Mouse (Mus musculus): ENCODE measurements at regions not wholly inside any gene's neighbourhood (a gene's known extent, or its start where the extent isn't known, plus 50 kb on each side); places are given as distances from the start of the nearest gene placed in this dataset.

DNA sequence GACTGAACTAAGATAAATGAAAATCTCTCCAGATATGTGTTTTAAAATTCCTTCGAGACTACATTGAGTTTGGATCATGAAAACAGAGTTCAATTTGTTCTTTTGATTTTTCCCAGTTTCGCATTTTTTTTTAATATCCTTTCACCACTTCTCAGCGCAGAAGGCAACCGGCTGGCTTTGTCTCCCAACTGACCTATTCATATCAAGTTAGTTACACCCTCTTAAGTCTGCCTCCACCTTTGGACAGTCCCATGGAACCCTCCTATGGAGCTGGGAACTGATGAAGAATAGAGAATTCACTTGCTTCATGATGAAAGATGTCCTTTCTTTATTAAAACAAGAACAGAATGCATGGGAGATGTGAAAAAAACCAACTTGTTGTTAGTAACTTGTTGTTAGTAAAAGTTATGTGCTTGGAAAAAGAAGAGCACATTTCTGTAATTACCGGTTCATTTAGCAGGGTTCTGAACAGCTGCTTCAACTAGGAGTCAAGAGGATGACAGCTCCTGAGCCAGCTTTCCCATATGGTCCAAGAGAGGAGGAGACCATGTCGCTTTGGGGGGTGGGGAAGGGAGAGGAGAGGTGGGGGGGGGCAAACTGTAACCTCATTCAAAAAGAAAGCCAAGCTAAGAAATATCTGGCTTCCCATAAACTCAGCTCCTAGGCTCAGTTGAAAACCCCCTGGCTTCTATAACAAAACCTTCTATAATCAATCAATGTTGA is 495.6 kb upstream of the Gm9747 start:
- no peaks in the 10 kb centered on the region for H3K4me1 ChIP-seq (ENCODE audit: control insufficient read depth in 1 of 2, insufficient read depth in 2 of 2)
- in situ Hi-C loops (cut with MboI; ENCODE audit: low pct_ligation_motif_present, low pct_unique_long_range_greater_than_20kb, low sequenced_read_pairs), result no loop called here

DNA sequence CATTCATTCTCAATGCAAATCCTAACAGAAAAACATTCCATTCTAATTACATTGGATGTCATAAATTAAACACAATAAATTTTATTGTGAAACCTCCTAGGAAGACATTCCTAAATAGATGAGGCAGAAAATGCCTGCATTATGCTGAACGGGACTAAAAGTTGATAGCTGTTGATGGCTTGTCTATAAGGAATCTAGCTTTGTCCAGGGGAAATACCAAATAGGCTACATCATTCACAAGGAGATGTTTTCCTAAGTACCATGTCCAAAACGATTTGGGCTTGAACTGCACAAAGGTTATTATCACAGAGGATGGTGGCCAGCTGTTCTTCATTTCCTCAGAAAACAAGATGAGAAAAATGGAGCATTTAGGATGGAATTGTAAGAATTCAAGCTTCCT is 494.5 kb upstream of the Gm9747 start:
- dilution Hi-C loops (cut with MboI; ENCODE audit: extremely low pct_ligation_motif_present, extremely low pct_unique_long_range_greater_than_20kb, low sequenced_read_pairs), result no loop called here
- Histone ChIP-seq H3K27me3 (replicated peaks) (no peaks in the 10 kb centered on the region), H3K4me1 (ENCODE audit: control insufficient read depth in 1 of 2, insufficient read depth in 2 of 2) (no peaks in the 10 kb centered on the region), H3K9ac (ENCODE audit: insufficient read depth, low read depth) (no peak overlapping the region), H3K27ac (ENCODE audit: insufficient read depth, low read depth) (no peak overlapping the region), H3K36me3 (replicated peaks in 1 of 2; ENCODE audit: control insufficient read depth in 1 of 2, insufficient read depth in 1 of 2, low read length in 1 of 2) (no peaks in the 10 kb centered on the region), H3K4me2 (ENCODE audit: insufficient read depth, low read depth, poor library complexity, severe bottlenecking) (no peak overlapping the region), H3K79me2 (replicated peaks; ENCODE audit: control insufficient read depth, extremely low read depth, insufficient read depth, poor library complexity, severe bottlenecking) (no peaks in the 10 kb centered on the region), H3K4me3 (replicated peaks in 1 of 3; ENCODE audit: low read depth in 2 of 3, low read length in 2 of 3, poor library complexity in 1 of 3) (no peak overlapping the region), H3K9me3 (replicated peaks; ENCODE audit: low read length) (no peaks in the 10 kb centered on the region)
- no peak for TF ChIP-seq NRF1 (IDR thresholded peaks at IDR 0.05; ENCODE audit: low read depth, low read length)
- TF ChIP-seq ZKSCAN1 (IDR thresholded peaks at IDR 0.05; ENCODE audit: borderline replicate concordance, low read depth, low read length), result no peak
- no peak for TF ChIP-seq POLR2A (IDR thresholded peaks at IDR 0.05; ENCODE audit: low read depth, low read length)
- no peak for TF ChIP-seq JUND (conservative IDR thresholded peaks at IDR 0.05; ENCODE audit: low read depth, low read length)
- no peak for TF ChIP-seq EP300 (IDR thresholded peaks at IDR 0.05; ENCODE audit: low read length)
- no peak for TF ChIP-seq ELF1 (IDR thresholded peaks at IDR 0.05; ENCODE audit: low read depth, low read length)
- no peak for TF ChIP-seq IRF4 (IDR thresholded peaks at IDR 0.05; ENCODE audit: low read depth, low read length)
- no peak for TF ChIP-seq MXI1 (IDR thresholded peaks at IDR 0.05; ENCODE audit: low read depth, low read length)
- TF ChIP-seq SIN3A (IDR thresholded peaks at IDR 0.05; ENCODE audit: low read length), result no peak
- TF ChIP-seq PAX5 (IDR thresholded peaks at IDR 0.05; ENCODE audit: low read length), result no peak
- TF ChIP-seq SMC3 (IDR thresholded peaks at IDR 0.05; ENCODE audit: low read depth, low read length), result no peak
- no peak for TF ChIP-seq UBTF (IDR thresholded peaks at IDR 0.05; ENCODE audit: low read depth, low read length)
- no peak for TF ChIP-seq JUN (IDR thresholded peaks at IDR 0.05; ENCODE audit: insufficient read depth, low read depth, low read length)
- TF ChIP-seq MYC (IDR thresholded peaks at IDR 0.05; ENCODE audit: low read depth, low read length), result no peak
- TF ChIP-seq MAFK (IDR thresholded peaks at IDR 0.05; ENCODE audit: insufficient replicate concordance, low read length), result no peak
- no peak for TF ChIP-seq ZMIZ1 (IDR thresholded peaks at IDR 0.05; ENCODE audit: low read depth, low read length)
- TF ChIP-seq USF2 (conservative IDR thresholded peaks at IDR 0.05; ENCODE audit: low read depth, low read length), result no peak
- no peak for DNase-seq (ENCODE audit: extremely low read depth)
- in situ Hi-C loops (cut with MboI; ENCODE audit: low pct_ligation_motif_present, low pct_unique_long_range_greater_than_20kb, low sequenced_read_pairs), result no loop called here

More for the DNA sequence above, 495.6 kb upstream of the Gm9747 start:
- no peak overlapping the region for H3K27ac ChIP-seq (ENCODE audit: insufficient read depth, low read depth)
- H3K36me3 ChIP-seq (replicated peaks in 1 of 2; ENCODE audit: control insufficient read depth in 1 of 2, insufficient read depth in 1 of 2, low read length in 1 of 2), result no peaks in the 10 kb centered on the region
- no peak for TF ChIP-seq ETS1 (conservative IDR thresholded peaks at IDR 0.05; ENCODE audit: low read depth, low read length)
- no peak for TF ChIP-seq BHLHE40 (IDR thresholded peaks at IDR 0.05; ENCODE audit: low read depth, low read length)
- no peak for TF ChIP-seq ZC3H11A (IDR thresholded peaks at IDR 0.05; ENCODE audit: low read depth, low read length)
- no peak for TF ChIP-seq NELFE (IDR thresholded peaks at IDR 0.05; ENCODE audit: low read depth, low read length)
- no peak for TF ChIP-seq USF2 (conservative IDR thresholded peaks at IDR 0.05; ENCODE audit: low read depth, low read length)
- dilution Hi-C loops (cut with MboI; ENCODE audit: extremely low pct_ligation_motif_present, extremely low pct_unique_long_range_greater_than_20kb, low sequenced_read_pairs), result no loop called here
- no peak overlapping the region for H3K4me2 ChIP-seq (ENCODE audit: insufficient read depth, low read depth, poor library complexity, severe bottlenecking)
- no peak overlapping the region for H3K4me3 ChIP-seq (replicated peaks in 1 of 3; ENCODE audit: low read depth in 2 of 3, low read length in 2 of 3, poor library complexity in 1 of 3)
- no peaks in the 10 kb centered on the region for H3K79me2 ChIP-seq (replicated peaks; ENCODE audit: control insufficient read depth, extremely low read depth, insufficient read depth, poor library complexity, severe bottlenecking)
- DNase-seq (ENCODE audit: extremely low read depth), result no peak
- no peaks in the 10 kb centered on the region for H3K9me3 ChIP-seq (replicated peaks; ENCODE audit: low read length)
- H3K9ac ChIP-seq (ENCODE audit: insufficient read depth, low read depth), result no peak overlapping the region
- no peaks in the 10 kb centered on the region for H3K27me3 ChIP-seq (replicated peaks)

Data from CH12.LX (cell line).